Mouse (Mus musculus) lung, adult 2 months (tissue): ENCODE measurements around the gene Uba52. TPM values are rescaled to one million over a fixed set of nuclear protein-coding genes. Genes with fewer than 3 reads are reported as not detected.
"Not testable (repeated sequence)": the region's sequence is repeated elsewhere in the genome, so short reads cannot be mapped to it uniquely, and the experiment has no call there.

Source experiments
- DNase-seq: peaks from one replicate; pipeline ENCODE4 v3.0.0; 2022
- H3K4me1 ChIP-seq: fragments of 200-500 bp; 2 replicates; pipeline ENCODE4 v1.6.1; 2011; ENCODE audit warnings: low read length; ENCODE audit not compliant: control insufficient read depth, insufficient read depth
- H3K4me3 ChIP-seq: fragments of 200-500 bp; replicated peaks from 2 replicates; pipeline ENCODE3; 2011; ENCODE audit warnings: low read depth, mild to moderate bottlenecking, control low read depth, low read length; ENCODE audit errors: extremely low read depth
- CTCF ChIP-seq: fragments of 200-500 bp; IDR thresholded peaks from 2 replicates; pipeline ENCODE4 v1.5.1; 2011; ENCODE audit warnings: mild to moderate bottlenecking, low read length, control low read depth; ENCODE audit not compliant: insufficient read depth
- POLR2A ChIP-seq: fragments of 200-500 bp; IDR thresholded peaks from 2 replicates; pipeline ENCODE4 v1.6.1; 2011; ENCODE audit warnings: low read depth, mild to moderate bottlenecking, control low read depth, low read length, borderline replicate concordance; ENCODE audit errors: extremely low read depth
- WGBS: fragments of 180-500 bp; shearing (Covaris S2); methylation state at CpG from one replicate; pipeline ENCODE4 v1.1.7; 2018; 5-methylcytosine and 5-hydroxymethylcytosine counted together
- polyA plus RNA-seq: library from polyadenylated mRNA; depleted of rRNA; stranded (reverse); fragments of >200 nt; gene quantifications from 2 replicates; pipeline ENCODE4 v1.2.3, GENCODE M21; 2012

Gene Uba52
- polyA plus RNA-seq, 1 experiment = 370 TPM

GRCm38 (mm10) chr8:70517940-70518643 is 7.5 kb upstream of the Uba52 start:
- H3K4me3 ChIP-seq = no peak overlapping the region
- TF ChIP-seq CTCF = no peak
- TF ChIP-seq POLR2A = no peak
- H3K4me1 ChIP-seq = peaks cover 4% of the 10 kb centered on the region; the same call in 1 of the 2 replicates
- 79% methylated on average over 10 of the region's 10 CpGs for WGBS
- no peak for DNase-seq

GRCm38 (mm10) chr8:70513441-70513840 is 2.8 kb upstream of the Uba52 start:
- DNase-seq = peak; percentile 37
- WGBS = 13% methylated on average over 2 of the region's 2 CpGs
- TF ChIP-seq POLR2A = no peak
- no peak for TF ChIP-seq CTCF
- peaks cover 8% of the 10 kb centered on the region; the same call in 1 of the 2 replicates for H3K4me1 ChIP-seq
- H3K4me3 ChIP-seq = no peak overlapping the region

GRCm38 (mm10) chr8:70512253-70512903 is 1.8 kb upstream of the Uba52 start:
- H3K4me3 ChIP-seq = no peak overlapping the region
- peaks cover 8% of the 10 kb centered on the region; the same call in 1 of the 2 replicates for H3K4me1 ChIP-seq
- TF ChIP-seq POLR2A (no peak), CTCF (no peak)
- no peak for DNase-seq
- 86% methylated on average over 11 of the region's 11 CpGs for WGBS

DNA sequence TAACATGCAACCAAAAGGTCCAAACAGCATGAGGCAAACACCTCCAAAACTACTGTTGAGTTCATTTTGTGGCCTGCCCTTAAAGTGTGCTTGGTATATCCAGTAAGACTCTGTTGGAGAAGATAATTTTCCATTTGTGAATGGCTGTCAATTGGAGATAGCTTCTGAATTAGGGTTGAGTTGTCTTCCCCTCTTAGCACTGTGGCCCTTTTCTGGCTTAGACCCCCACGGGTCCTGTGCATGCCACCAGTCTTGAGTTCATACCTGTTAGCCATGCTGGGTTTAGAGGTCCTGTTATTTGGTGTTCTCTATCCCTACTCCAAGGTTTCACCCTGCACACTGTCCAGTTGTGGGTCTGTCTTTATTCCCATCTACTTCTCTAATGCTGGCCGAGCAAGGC is 1.2 kb upstream of the Uba52 start:
- no peak for DNase-seq
- 94% methylated on average over 2 of the region's 2 CpGs for WGBS
- peaks cover 9% of the 10 kb centered on the region; the same call in 1 of the 2 replicates for H3K4me1 ChIP-seq
- TF ChIP-seq POLR2A = no peak
- TF ChIP-seq CTCF = no peak
- no peak overlapping the region for H3K4me3 ChIP-seq

- Histone ChIP-seq H3K4me3 (peak overlapping the region; percentile 98), H3K4me1 (peaks cover 11% of the 10 kb centered on the region)
- 67% methylated on average over 6 of the region's 6 CpGs for WGBS
- not testable (repeated sequence) for DNase-seq
These were observed 573 bp upstream of the Uba52 start for GRCm38 (mm10) chr8:70511174-70511573.

DNA sequence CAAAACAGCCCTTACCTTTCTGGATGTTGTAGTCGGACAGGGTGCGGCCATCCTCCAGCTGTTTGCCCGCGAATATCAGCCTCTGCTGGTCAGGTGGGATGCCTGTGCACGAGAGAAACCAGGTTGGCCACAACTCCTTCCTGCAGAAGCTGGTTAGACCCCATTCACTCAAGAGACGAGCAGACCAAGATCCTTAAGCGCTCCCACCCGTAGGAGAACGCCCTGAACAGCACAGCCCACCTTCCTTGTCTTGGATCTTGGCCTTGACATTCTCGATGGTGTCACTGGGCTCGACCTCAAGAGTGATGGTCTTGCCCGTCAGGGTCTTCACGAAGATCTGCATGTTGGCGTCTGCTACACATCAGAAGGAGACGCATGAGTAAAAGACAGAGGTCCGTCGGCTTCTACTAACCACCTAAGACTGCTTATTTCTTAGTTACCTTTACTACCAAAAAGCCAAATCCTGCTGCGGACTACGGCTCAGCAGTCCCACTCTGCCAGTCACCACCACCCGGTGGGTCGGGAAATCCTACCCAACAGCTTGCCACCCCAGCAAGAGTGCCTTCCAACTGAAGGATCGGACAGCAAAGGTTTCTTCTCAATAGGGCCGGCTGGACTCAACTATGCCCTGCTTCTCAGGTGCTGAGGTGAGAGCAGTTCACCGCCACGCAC is 1.2 kb downstream of the Uba52 start:
- TF ChIP-seq POLR2A (no peak), CTCF (no peak)
- Histone ChIP-seq H3K4me3 (peak overlapping the region; percentile 98), H3K4me1 (peaks cover 19% of the 10 kb centered on the region)
- no peak for DNase-seq
- WGBS = 8% methylated on average over 25 of the region's 25 CpGs

GRCm38 (mm10) chr8:70507027-70507393 is 3.6 kb downstream of the Uba52 start:
- peaks cover 19% of the 10 kb centered on the region for H3K4me1 ChIP-seq
- DNase-seq = no peak
- 66% methylated on average over 5 of the region's 5 CpGs for WGBS
- no peak overlapping the region for H3K4me3 ChIP-seq
- TF ChIP-seq POLR2A (no peak), CTCF (no peak)

DNA sequence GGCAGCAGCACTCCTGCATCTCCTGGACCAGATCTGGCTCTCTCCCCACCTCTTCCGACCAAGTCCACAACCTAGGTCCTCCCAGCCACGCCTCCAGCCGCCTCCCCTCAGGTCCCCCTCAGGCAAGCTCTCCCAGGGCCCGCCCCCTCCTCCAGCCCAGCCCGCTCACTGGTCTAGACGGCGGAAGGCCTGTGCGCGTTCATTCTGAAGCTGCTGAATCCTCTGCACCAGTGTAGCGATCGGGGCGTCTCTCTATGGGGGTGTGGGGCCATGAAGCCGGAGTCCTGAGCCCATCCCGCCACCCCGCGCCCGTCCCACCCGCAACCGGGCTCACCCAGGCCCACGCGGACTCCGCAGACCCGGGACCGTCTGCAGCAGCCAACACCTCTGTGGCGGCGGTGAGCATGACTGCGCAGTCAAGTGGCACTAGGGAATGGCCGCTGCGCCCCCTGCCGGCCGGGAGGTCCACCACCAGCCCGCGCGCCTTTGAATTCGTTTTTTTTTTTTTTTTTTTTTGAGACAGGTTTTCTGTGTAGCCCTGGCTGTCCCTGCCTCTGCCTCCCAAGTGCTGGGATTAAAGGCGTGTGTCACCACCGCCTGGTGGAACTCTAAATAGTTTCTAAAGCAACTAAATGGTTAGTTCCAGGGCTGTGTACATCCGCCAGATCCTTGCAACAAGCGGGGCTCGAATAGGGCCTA is 4.1 kb downstream of the Uba52 start, which contains the start of gene Rex1bd:
Rex1bd (minus strand) TSS at position 425 of the 699 bp plus-strand sequence.
- WGBS = 5% methylated on average over 40 of the region's 40 CpGs
- peak within 1 kb of the TSS; percentile 51 for H3K4me3 ChIP-seq
- TF ChIP-seq POLR2A = peak; percentile 52; the same call in 1 of the 2 replicates
- TF ChIP-seq CTCF = peak; percentile 43; the same call in 1 of the 2 replicates
- DNase-seq = peak; percentile 93
- peaks cover 19% of the 10 kb centered on the region for H3K4me1 ChIP-seq

DNA sequence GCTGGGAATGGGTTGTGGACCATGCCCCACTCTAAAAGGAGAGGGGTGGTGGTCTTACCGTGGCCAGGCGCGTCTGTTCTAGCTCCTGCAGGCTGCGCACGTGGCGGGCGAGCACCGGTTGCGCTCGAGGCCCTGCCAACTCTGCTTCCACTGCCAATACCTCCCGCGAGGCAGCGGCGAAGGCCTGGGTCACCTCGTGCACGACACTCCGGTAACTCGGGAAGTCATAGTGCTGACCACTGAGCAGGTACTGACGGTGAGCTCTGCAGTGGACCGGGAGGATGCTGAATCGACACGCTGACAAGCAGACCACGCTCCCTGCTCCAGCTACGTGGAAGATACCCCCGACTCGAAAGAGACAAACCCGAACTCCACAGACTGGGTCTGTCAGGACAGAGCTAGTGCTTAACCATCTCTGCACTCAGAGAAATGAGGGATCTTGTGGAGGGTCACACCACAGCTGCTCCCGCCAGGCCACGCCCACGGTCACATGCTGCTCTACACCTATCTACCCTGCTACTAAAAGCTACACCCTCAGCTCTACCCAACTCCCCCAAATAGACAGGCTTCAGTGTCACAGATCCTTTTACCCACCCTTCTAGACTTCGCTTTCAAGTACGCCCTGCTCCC is 4.8 kb downstream of the Uba52 start:
- Histone ChIP-seq H3K4me1 (peaks cover 17% of the 10 kb centered on the region), H3K4me3 (peak overlapping the region; percentile 51)
- 30% methylated on average over 32 of the region's 32 CpGs for WGBS
- TF ChIP-seq POLR2A (no peak), CTCF (no peak)
- DNase-seq = no peak
